Mouse (Mus musculus) lung, postnatal 0 days (tissue): ENCODE measurements around the gene Duxbl2. TPM values are rescaled to one million over a fixed set of nuclear protein-coding genes. Genes with fewer than 3 reads are reported as not detected.
"Not testable (repeated sequence)": the region's sequence is repeated elsewhere in the genome, so short reads cannot be mapped to it uniquely, and the experiment has no call there.

Source experiments
- ATAC-seq: fragments of 200-750 bp; cut with Nextera tagmentation; 2 replicates; pipeline ENCODE4 v1.8.0; 2017; ENCODE audit warnings: moderate library complexity
- DNase-seq: peaks from one replicate; pipeline ENCODE4 v3.0.0-alpha.2; 2016; ENCODE audit warnings: low spot score
- H3K27ac ChIP-seq: fragments of 300-500 bp; sonication (generic); 2 replicates; pipeline ENCODE4 v1.5.1; 2014; ENCODE audit warnings: antibody characterized with exemption, mild to moderate bottlenecking, low read length, mixed read lengths
- H3K27me3 ChIP-seq: fragments of 300-500 bp; sonication (generic); replicated peaks from 2 replicates; pipeline ENCODE4 v1.6.1; 2014; ENCODE audit warnings: low read length, mixed read lengths; ENCODE audit not compliant: insufficient read depth
- H3K36me3 ChIP-seq: fragments of 300-500 bp; sonication (generic); 2 replicates; pipeline ENCODE4 v1.6.1; 2014; ENCODE audit warnings: low read length, mixed read lengths; ENCODE audit not compliant: insufficient read depth
- H3K4me1 ChIP-seq: fragments of 300-500 bp; sonication (generic); 2 replicates; pipeline ENCODE4 v1.6.1; 2014; ENCODE audit warnings: antibody characterized with exemption, low read depth, low read length, mixed read lengths; ENCODE audit not compliant: insufficient read depth
- H3K4me2 ChIP-seq: fragments of 300-500 bp; sonication (generic); replicated peaks from 2 replicates; pipeline ENCODE4 v1.6.1; 2014; ENCODE audit warnings: low read depth, mild to moderate bottlenecking, low read length, moderate library complexity, mixed read lengths
- H3K4me3 ChIP-seq: fragments of 300-500 bp; sonication (generic); 2 replicates; pipeline ENCODE4 v1.5.1; 2014; ENCODE audit warnings: low read depth, low read length
- H3K9ac ChIP-seq: fragments of 300-500 bp; sonication (generic); replicated peaks from 2 replicates; pipeline ENCODE4 v1.6.1; 2014; ENCODE audit warnings: low read depth, mild to moderate bottlenecking
- H3K9me3 ChIP-seq: fragments of 300-500 bp; sonication (generic); 2 replicates; pipeline ENCODE4 v1.6.1; 2016; ENCODE audit warnings: low read length, mixed read lengths
- WGBS: fragments of 180-500 bp; shearing (Covaris S2); extraction: QIAGEN DNeasy Blood & Tissue Kit; methylation state at CpG from one replicate; pipeline ENCODE4 v1.1.7; 2014; 5-methylcytosine and 5-hydroxymethylcytosine counted together
- polyA plus RNA-seq: library from polyadenylated mRNA; unstranded; fragments of >200 nt; fragmentation: Nextera tagmentation; extraction: Ambion mirVana; gene quantifications from 2 replicates; pipeline ENCODE4 v1.2.1, GENCODE M21; 2015

Gene Duxbl2
- 1.3 and 1.9 TPM in 2 replicates for polyA plus RNA-seq

DNA sequence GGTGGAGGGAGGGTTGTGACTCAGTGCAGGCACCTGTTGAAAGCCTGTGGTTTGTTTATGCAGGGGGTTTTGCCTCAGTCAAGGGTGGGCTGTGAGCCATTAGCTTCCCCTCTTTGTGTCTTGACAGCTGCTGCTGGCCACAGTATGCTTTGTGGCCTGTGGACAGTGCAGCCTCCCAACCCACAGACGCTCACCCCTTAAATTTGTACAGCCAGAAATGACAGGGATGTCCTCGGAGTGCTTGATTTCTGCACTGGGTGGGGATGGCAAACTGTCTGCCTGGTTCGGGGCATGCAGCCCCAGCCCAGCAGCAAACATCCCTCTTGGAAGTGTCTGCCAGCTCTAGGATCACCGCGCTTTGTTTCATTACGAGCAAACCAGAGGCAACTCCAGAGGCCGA is at the start of gene Duxbl2:
Gene Duxbl2 (plus strand): TSS at position 200 of the 400 bp plus-strand sequence.
- not testable (repeated sequence) for H3K4me3 ChIP-seq, H3K9ac ChIP-seq, H3K27me3 ChIP-seq, H3K27ac ChIP-seq, DNase-seq, H3K4me2 ChIP-seq, H3K4me1 ChIP-seq, H3K9me3 ChIP-seq, H3K36me3 ChIP-seq
- no CpG with 5 or more reads among the region's 7 CpGs for WGBS
- peak; percentile 4; the same call in 1 of the 2 replicates for ATAC-seq

DNA sequence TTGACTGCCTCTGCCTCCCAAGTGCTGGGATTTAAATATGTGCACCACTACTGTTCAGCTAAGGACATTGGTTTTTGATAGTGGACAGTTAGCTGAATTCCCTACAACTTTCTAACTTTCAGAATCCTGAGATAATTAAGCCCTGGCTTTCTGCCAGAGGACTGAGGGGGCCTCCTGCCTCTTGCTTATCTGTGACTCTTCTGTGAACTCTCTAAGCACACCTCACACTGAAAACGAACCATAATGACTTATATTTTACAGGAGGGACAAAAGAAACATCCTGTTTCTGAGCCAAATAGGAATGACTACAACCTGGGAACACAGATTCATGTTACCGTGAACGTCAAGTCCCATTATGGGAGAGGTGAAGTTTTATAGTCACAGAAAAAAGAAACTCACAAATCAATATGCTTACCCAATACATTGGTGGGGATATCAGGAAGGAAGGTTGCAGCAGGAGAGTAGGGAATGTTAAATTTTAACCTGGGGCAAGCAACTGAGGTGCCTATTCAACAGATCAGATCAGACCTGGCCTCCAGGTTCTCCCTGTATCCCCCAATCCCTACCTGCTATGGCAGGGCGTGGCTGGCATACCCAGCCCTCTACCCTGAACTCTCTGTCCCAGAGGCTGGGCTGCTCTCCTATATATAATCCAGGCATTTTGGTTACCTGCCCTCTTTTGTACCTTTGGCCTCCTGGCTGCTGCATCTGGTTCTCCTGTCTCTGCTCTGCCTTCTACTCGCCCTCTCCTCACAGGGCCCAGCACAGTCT is 41.3 kb upstream of the Duxbl2 start:
- no CpG with 5 or more reads among the region's 5 CpGs for WGBS

DNA sequence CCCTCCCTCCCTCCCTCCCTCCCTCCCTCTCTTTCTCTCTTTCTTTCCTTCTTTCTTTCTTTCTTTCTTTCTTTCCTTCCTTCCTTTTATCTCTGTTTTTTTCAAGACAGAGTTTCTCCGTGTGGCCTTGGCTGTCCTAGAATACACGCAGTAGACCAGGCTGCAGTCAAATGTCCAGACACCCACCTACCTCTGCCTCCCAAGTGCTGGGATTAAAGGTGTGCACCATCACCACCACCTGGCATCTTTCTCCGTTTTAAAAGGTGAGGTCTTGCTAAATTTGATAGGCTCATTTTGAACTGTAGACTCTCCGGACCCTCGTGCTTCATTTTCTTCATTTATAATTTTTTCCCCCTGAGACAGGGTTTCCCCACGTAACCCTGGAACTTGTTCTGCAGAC is 36.9 kb upstream of the Duxbl2 start, which contains the start of gene Cphx2:
Gene Cphx2 (plus strand): TSS at position 301 of the 400 bp plus-strand sequence.
- H3K9ac ChIP-seq, H3K27me3 ChIP-seq, H3K36me3 ChIP-seq, DNase-seq, H3K9me3 ChIP-seq, H3K4me2 ChIP-seq, ATAC-seq, H3K4me1 ChIP-seq, H3K27ac ChIP-seq, H3K4me3 ChIP-seq: not testable (repeated sequence)
- no CpG with 5 or more reads among the region's 6 CpGs for WGBS

More for the DNA sequence above, 41.3 kb upstream of the Duxbl2 start:
- H3K4me2 ChIP-seq, H3K27me3 ChIP-seq, H3K27ac ChIP-seq, H3K4me3 ChIP-seq, DNase-seq, H3K9me3 ChIP-seq, ATAC-seq, H3K36me3 ChIP-seq, H3K9ac ChIP-seq, H3K4me1 ChIP-seq: not testable (repeated sequence)

DNA sequence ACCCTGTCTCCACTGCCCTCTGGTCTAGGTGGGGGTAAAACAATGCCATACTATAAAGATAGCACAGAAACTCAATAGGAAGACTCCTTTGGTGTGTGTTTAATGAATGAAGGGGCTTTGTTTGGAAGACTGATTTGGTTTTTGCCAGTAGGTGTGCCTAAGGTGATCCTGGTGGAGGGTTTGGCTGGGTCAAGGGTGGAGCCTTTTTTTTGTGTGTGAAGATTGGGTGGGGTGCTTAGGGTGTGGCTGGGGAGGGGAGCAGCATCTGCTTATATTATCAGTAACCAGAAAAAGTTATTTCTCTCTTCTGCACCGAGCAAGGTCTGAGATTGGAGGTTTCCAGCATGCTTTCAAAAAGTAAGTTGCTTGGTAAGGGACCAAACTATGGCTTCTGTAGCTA is 36.2 kb upstream of the Duxbl2 start, which contains the start of gene Cphx3:
Gene Cphx3 (plus strand): TSS at position 301 of the 400 bp plus-strand sequence.
- WGBS: no CpG with 5 or more reads among the region's 1 CpGs
- DNase-seq: not testable (repeated sequence)

DNA sequence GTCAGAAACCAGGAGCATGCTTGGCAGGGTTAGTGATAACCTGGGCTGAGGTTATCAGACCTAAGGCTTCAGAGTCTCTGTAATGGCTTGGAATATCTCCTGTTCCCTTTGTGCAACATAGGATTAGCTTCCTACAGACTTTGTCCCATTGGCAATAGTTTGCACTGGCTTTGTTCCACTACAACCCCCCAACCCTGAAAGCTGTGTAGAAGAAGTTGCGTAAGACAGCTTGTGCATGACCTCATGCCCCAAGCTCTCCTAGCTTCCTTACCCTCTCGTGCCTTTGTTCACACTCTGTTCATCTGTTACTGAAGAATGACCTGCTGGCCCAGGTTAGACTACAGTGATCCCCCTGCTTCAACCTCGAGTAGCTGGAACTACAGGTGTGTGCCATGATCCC is 20.5 kb upstream of the Duxbl2 start:
- H3K27me3 ChIP-seq, H3K9ac ChIP-seq, H3K4me1 ChIP-seq, H3K4me2 ChIP-seq, ATAC-seq, H3K4me3 ChIP-seq, H3K9me3 ChIP-seq, H3K27ac ChIP-seq, H3K36me3 ChIP-seq, DNase-seq: not testable (repeated sequence)
- no CpG with 5 or more reads among the region's 3 CpGs for WGBS

More for the DNA sequence above, 36.2 kb upstream of the Duxbl2 start, which contains the start of gene Cphx3:
- not testable (repeated sequence) for H3K4me3 ChIP-seq, H3K27me3 ChIP-seq, ATAC-seq, H3K27ac ChIP-seq, H3K4me2 ChIP-seq, H3K9ac ChIP-seq, H3K9me3 ChIP-seq, H3K4me1 ChIP-seq, H3K36me3 ChIP-seq

DNA sequence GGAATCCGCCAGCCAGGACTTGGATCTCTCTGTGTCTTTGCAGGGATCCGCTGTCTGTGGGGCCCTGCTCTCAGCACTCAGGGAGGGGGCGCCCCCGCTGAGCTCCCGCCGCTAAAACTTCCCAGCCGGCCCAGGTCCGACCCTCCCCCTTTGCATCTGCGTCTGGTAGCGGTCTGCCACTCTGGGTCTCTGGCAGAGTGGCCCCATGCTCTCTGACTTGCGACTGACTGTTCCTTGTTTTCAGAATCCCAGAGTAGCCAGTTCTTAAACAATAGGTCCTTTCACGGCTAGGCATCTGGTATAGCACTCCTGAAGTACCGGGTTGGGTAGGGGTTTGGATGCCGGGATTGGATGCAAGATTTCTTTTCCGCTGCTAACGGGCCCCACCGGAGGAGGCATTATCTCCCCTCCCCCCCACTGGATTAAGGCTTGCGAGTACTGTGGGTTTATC is 426 bp downstream of the Duxbl2 start:
- H3K9me3 ChIP-seq, H3K27ac ChIP-seq, H3K4me2 ChIP-seq, DNase-seq, H3K4me1 ChIP-seq, H3K4me3 ChIP-seq, H3K36me3 ChIP-seq, H3K9ac ChIP-seq, H3K27me3 ChIP-seq: not testable (repeated sequence)
- peak; percentile 64 for ATAC-seq
- no CpG with 5 or more reads among the region's 18 CpGs for WGBS

DNA sequence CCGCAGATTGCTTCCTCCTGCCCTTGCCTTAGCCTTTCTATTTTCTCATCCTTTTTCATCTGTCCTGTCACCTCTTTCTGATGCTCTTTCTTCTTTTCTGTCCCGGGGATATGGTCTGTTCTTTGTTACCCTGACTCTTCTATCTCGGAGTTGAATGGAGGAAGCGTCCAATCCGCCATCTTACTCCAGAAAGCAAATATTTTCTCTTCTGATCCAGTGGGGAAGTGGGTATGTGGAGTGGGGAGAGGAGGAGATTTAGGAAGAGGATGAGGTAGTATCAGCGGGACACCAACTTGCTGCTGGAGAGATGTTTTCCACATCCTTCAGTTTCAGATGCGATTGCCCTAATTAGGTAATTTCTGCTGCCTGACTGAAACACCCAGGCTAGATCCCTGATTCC is 946 bp downstream of the Duxbl2 start:
- ATAC-seq, H3K4me1 ChIP-seq, H3K4me3 ChIP-seq, H3K36me3 ChIP-seq, H3K9me3 ChIP-seq, H3K9ac ChIP-seq, DNase-seq, H3K27me3 ChIP-seq, H3K4me2 ChIP-seq, H3K27ac ChIP-seq: not testable (repeated sequence)
- WGBS: no CpG with 5 or more reads among the region's 7 CpGs

DNA sequence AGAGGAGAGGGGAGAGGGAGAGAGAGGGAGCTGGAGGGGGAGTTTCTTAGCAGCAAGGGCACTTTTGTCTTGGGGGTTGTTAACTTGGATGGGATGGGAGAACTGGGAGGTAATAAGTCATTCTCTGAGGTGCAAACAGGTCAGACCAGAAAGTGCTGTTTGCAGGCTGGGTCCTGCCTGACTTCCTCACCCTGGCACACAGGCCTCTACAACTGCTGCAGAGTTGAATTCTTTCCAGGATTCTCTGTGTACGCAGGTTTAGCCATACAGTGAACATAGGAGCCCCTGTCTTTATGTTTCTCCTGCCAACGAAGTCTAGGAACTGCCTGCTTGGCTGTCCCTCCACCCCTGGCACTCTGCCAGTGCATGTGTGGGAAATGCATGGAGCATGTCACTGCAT is 28.9 kb downstream of the Duxbl2 start:
- H3K27ac ChIP-seq, H3K9me3 ChIP-seq, H3K9ac ChIP-seq, H3K4me1 ChIP-seq, ATAC-seq, H3K4me2 ChIP-seq, H3K36me3 ChIP-seq, DNase-seq, H3K4me3 ChIP-seq, H3K27me3 ChIP-seq: not testable (repeated sequence)
- no CpG with 5 or more reads among the region's 2 CpGs for WGBS

DNA sequence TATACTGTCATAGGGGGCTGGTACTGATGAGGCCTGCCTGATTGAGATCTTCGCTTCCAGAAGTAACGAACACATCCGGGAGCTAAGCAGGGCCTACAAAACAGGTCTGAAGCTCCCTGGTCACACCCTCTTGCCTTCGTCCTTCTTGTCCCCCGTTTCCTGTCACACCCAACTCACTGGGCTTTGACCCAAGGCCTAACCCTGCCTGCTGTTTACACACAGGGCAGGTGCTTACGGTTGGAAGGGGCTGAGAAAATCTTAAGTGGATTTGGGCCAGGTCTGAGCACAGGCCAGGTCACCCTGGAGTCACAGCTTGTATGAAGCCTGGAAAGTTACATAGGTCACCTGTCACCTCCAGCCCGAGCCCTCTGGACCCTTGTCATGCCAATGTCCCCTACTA is 37.9 kb downstream of the Duxbl2 start:
- H3K27me3 ChIP-seq, H3K4me3 ChIP-seq, H3K36me3 ChIP-seq, DNase-seq, H3K4me1 ChIP-seq, H3K9me3 ChIP-seq, H3K27ac ChIP-seq, H3K9ac ChIP-seq, H3K4me2 ChIP-seq: not testable (repeated sequence)
- no CpG with 5 or more reads among the region's 7 CpGs for WGBS
- peak; percentile 72 for ATAC-seq
